Comparison of ENCODE assay signal across 37 mouse cellular contexts in the genomic region with DNA sequence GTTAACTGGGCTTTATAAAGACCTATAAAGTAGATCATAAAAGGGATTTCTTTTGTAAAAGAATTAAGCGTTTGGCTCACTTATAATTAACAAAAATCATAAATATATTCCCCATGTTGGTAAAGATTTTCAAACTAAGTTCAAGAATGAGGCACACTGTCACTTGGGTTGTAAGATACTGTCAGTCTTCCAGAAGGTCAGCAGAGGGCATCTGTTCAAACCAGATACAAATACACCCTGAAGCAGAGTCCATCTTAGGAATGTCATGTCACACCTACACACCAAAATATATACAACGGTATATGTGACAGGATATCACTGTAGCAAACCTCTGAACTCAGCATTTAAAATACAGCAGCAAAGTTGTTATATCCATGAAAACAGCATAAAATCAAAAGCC. TPM values are rescaled to one million over a fixed set of nuclear protein-coding genes. Genes with fewer than 3 reads are reported as not detected.
"Had no signal": no experiment of that assay in that cellular context is flagged by ENCODE, and none has a peak within 500 bp of the region (broad histone marks: within the 10 kb centered on the region; RNA-seq: fewer than 3 reads in every experiment).

No protein-coding gene starts in this region.

- H3K27ac ChIP-seq: gastrocnemius, adult 2 months; heart, adult 2 months; heart, embryonic 13.5 days; heart, embryonic 15.5 days; hindbrain, embryonic 10.5 days; hindbrain, embryonic 12.5 days; hindbrain, embryonic 14.5 days; layer of hippocampus, adult 2 months; left cerebral cortex, adult 2 months; limb, embryonic 10.5 days; limb, embryonic 12.5 days; liver, embryonic 13.5 days had no signal

- H3K27me3 ChIP-seq: heart, embryonic 13.5 days; heart, embryonic 15.5 days; hindbrain, embryonic 12.5 days; limb, embryonic 12.5 days; liver, embryonic 13.5 days had no signal

- H3K4me1 ChIP-seq: heart, embryonic 13.5 days; heart, embryonic 15.5 days; hindbrain, embryonic 10.5 days; hindbrain, embryonic 12.5 days; limb, embryonic 12.5 days; liver, embryonic 13.5 days had no signal

- H3K9me3 ChIP-seq: heart, embryonic 13.5 days; heart, embryonic 15.5 days; hindbrain, embryonic 10.5 days; hindbrain, embryonic 12.5 days; limb, embryonic 10.5 days; limb, embryonic 12.5 days; liver, embryonic 13.5 days had no signal

- H3K4me3 ChIP-seq: gastrocnemius, adult 2 months; heart, adult 2 months; heart, embryonic 13.5 days; heart, embryonic 15.5 days; hindbrain, embryonic 10.5 days; hindbrain, embryonic 12.5 days; layer of hippocampus, adult 2 months; left cerebral cortex, adult 2 months; limb, embryonic 10.5 days; limb, embryonic 12.5 days; liver, embryonic 13.5 days had no signal

- H3K9ac ChIP-seq: heart, embryonic 13.5 days; heart, embryonic 15.5 days; hindbrain, embryonic 12.5 days; hindbrain, embryonic 14.5 days; limb, embryonic 12.5 days; liver, embryonic 13.5 days had no signal

- ATAC-seq: hindbrain, embryonic 16.5 days; inflammation-experienced regulatory T-cells, adult 6 months; intestine, embryonic 16.5 days had no signal

- DNase-seq: gastrocnemius, adult 2 months; gastrocnemius, postnatal 10 days; gastrocnemius, postnatal 25 days; heart, adult 2 months; heart, postnatal 10 days; heart, postnatal 4 days; kidney, adult 18-20 months; kidney, postnatal 10 days; kidney, postnatal 25 days; kidney, postnatal 4 days; liver; liver, embryonic 13.5 days had no signal

- H3K4me2 ChIP-seq: heart, embryonic 11.5 days; heart, embryonic 13.5 days; heart, embryonic 15.5 days; hindbrain, embryonic 12.5 days; hindbrain, embryonic 14.5 days; limb, embryonic 12.5 days; liver, embryonic 11.5 days; liver, embryonic 13.5 days had no signal

RNA-seq across cellular contexts. Expression of gene Gm10959, which starts 31.0 kb away (rescaled TPM):
- total RNA-seq: gastrocnemius, adult 2 months; gastrocnemius, postnatal 10 days; gastrocnemius, postnatal 25 days; gastrocnemius, postnatal 4 days; granulocyte monocyte progenitor cell, adult 5-6 weeks; heart, adult 2 months; heart, postnatal 10 days; heart, postnatal 25 days; heart, postnatal 4 days; layer of hippocampus, adult 2 months; layer of hippocampus, postnatal 10 days; layer of hippocampus, postnatal 25 days; left cerebral cortex, adult 2 months; left cerebral cortex, postnatal 14 days; left cerebral cortex, postnatal 36 days had no signal
- polyA plus RNA-seq: frontal cortex, adult 2 months; heart, adult 2 months; heart, embryonic 11.5 days; heart, embryonic 13.5 days; heart, embryonic 15.5 days; hindbrain, embryonic 10.5 days; hindbrain, embryonic 12.5 days; hindbrain, embryonic 14.5 days; hindbrain, embryonic 16.5 days; inflammation-experienced regulatory T-cells, adult 6 months; intestine, embryonic 16.5 days; kidney, embryonic 14.5 days; kidney, embryonic 16.5 days; limb, embryonic 10.5 days; limb, embryonic 12.5 days; limb, embryonic 14.5 days; liver, embryonic 11.5 days; liver, embryonic 13.5 days had no signal

RNA-seq across cellular contexts. Expression of gene Fabp2, which starts 55.3 kb away (rescaled TPM):
- total RNA-seq: gastrocnemius, adult 2 months; gastrocnemius, postnatal 10 days; gastrocnemius, postnatal 25 days; gastrocnemius, postnatal 4 days; granulocyte monocyte progenitor cell, adult 5-6 weeks; heart, adult 2 months; heart, postnatal 10 days; heart, postnatal 25 days; heart, postnatal 4 days; layer of hippocampus, adult 2 months; layer of hippocampus, postnatal 10 days; layer of hippocampus, postnatal 25 days; left cerebral cortex, adult 2 months; left cerebral cortex, postnatal 14 days; left cerebral cortex, postnatal 36 days had no signal
- polyA plus RNA-seq: frontal cortex, adult 2 months; heart, adult 2 months; heart, embryonic 13.5 days; hindbrain, embryonic 10.5 days; hindbrain, embryonic 12.5 days; hindbrain, embryonic 14.5 days; hindbrain, embryonic 16.5 days; inflammation-experienced regulatory T-cells, adult 6 months; kidney, embryonic 14.5 days; limb, embryonic 10.5 days; limb, embryonic 12.5 days; limb, embryonic 14.5 days had no signal
